Mouse (Mus musculus) ES-Bruce4 (cell line): ENCODE measurements at regions not wholly inside any gene's neighbourhood (a gene's known extent, or its start where the extent isn't known, plus 50 kb on each side); places are given as distances from the start of the nearest gene placed in this dataset.

Experiments
- H3K27ac ChIP-seq: 2 replicates; pipeline ENCODE4 v1.5.1; 2012; ENCODE audit warnings: low read length, inconsistent platforms; ENCODE audit not compliant: insufficient read depth
- H3K27me3 ChIP-seq: 2 replicates; pipeline ENCODE4 v1.6.1; 2012; ENCODE audit warnings: mild to moderate bottlenecking, low read length, inconsistent platforms; ENCODE audit not compliant: control insufficient read depth, poor library complexity, insufficient read depth, severe bottlenecking
- H3K36me3 ChIP-seq: 2 replicates; pipeline ENCODE4 v1.6.1; 2012; ENCODE audit warnings: inconsistent platforms, mild to moderate bottlenecking, low read length, moderate library complexity; ENCODE audit not compliant: control insufficient read depth, poor library complexity, insufficient read depth, severe bottlenecking
- H3K4me1 ChIP-seq: one replicate; pipeline ENCODE4 v1.8.1; 2011; ENCODE audit warnings: low read length; ENCODE audit not compliant: control insufficient read depth, insufficient read depth
- H3K4me3 ChIP-seq: 2 replicates; pipeline ENCODE4 v1.5.1; 2011; ENCODE audit warnings: low read depth, mild to moderate bottlenecking, low read length
- H3K9ac ChIP-seq: 2 replicates; pipeline ENCODE4 v1.6.1; 2012; ENCODE audit warnings: low read depth, mild to moderate bottlenecking, inconsistent platforms; ENCODE audit not compliant: poor library complexity, severe bottlenecking
- H3K9me3 ChIP-seq: replicated peaks from 2 replicates; pipeline ENCODE4 v1.6.1; 2012; ENCODE audit warnings: mild to moderate bottlenecking, low read length, inconsistent platforms; ENCODE audit not compliant: control insufficient read depth, poor library complexity, insufficient read depth, severe bottlenecking
- CTCF ChIP-seq: IDR thresholded peaks from one replicate; pipeline ENCODE4 v1.8.1; 2011; ENCODE audit warnings: low read depth, low read length
- EP300 ChIP-seq: IDR thresholded peaks from 2 replicates; pipeline ENCODE4 v1.6.1; 2011; ENCODE audit warnings: low read depth, low read length; ENCODE audit not compliant: insufficient read depth
- POLR2A ChIP-seq: IDR thresholded peaks from one replicate; pipeline ENCODE4 v1.8.1; 2011; ENCODE audit warnings: low read length; ENCODE audit not compliant: insufficient read depth

- no peaks in the 10 kb centered on the region for H3K4me1 ChIP-seq
- no peak overlapping the region for H3K27ac ChIP-seq
- H3K4me3 ChIP-seq: no peak overlapping the region
- H3K36me3 ChIP-seq: no peaks in the 10 kb centered on the region
- H3K27me3 ChIP-seq: no peaks in the 10 kb centered on the region
- peaks cover 7% of the 10 kb centered on the region; the same call in 1 of the 2 replicates for H3K9me3 ChIP-seq
- no peak overlapping the region for H3K9ac ChIP-seq
- TF ChIP-seq POLR2A: no peak
- TF ChIP-seq EP300: no peak
- no peak for TF ChIP-seq CTCF
These were observed 168.7 kb upstream of the Tbx18 start for GRCm38 (mm10) chr9:87899800-87900199.

- H3K27me3 ChIP-seq: no peaks in the 10 kb centered on the region
- H3K4me1 ChIP-seq: no peaks in the 10 kb centered on the region
- no peak overlapping the region for H3K4me3 ChIP-seq
- no peaks in the 10 kb centered on the region for H3K9me3 ChIP-seq
- TF ChIP-seq POLR2A (no peak), CTCF (no peak), EP300 (no peak)
- H3K27ac ChIP-seq: no peak overlapping the region
- no peak overlapping the region for H3K9ac ChIP-seq
- no peaks in the 10 kb centered on the region for H3K36me3 ChIP-seq
These were observed 190.2 kb upstream of the Tbx18 start for GRCm38 (mm10) chr9:87921291-87921690.

GRCm38 (mm10) chr9:87925151-87925550 lies 194.1 kb upstream of the Tbx18 start:
- no peak overlapping the region for H3K4me3 ChIP-seq
- no peaks in the 10 kb centered on the region for H3K4me1 ChIP-seq
- H3K27ac ChIP-seq: no peak overlapping the region
- no peaks in the 10 kb centered on the region for H3K36me3 ChIP-seq
- no peaks in the 10 kb centered on the region for H3K27me3 ChIP-seq
- no peak overlapping the region for H3K9ac ChIP-seq
- TF ChIP-seq POLR2A: no peak
- TF ChIP-seq CTCF: no peak
- no peaks in the 10 kb centered on the region for H3K9me3 ChIP-seq

- TF ChIP-seq CTCF: no peak
- TF ChIP-seq POLR2A: no peak
- no peak for TF ChIP-seq EP300
- H3K4me3 ChIP-seq: no peak overlapping the region
- no peak overlapping the region for H3K9ac ChIP-seq
- H3K9me3 ChIP-seq: no peaks in the 10 kb centered on the region
- H3K27ac ChIP-seq: no peak overlapping the region
- H3K36me3 ChIP-seq: no peaks in the 10 kb centered on the region
- H3K27me3 ChIP-seq: no peaks in the 10 kb centered on the region
- no peaks in the 10 kb centered on the region for H3K4me1 ChIP-seq
These were observed 202.2 kb upstream of the Tbx18 start for GRCm38 (mm10) chr9:87933230-87933629.

- Histone ChIP-seq H3K9me3 (peaks cover 7% of the 10 kb centered on the region; the same call in 1 of the 2 replicates), H3K9ac (no peak overlapping the region), H3K4me3 (no peak overlapping the region), H3K36me3 (no peaks in the 10 kb centered on the region), H3K27ac (no peak overlapping the region), H3K27me3 (no peaks in the 10 kb centered on the region; the same call in 1 of the 2 replicates), H3K4me1 (no peaks in the 10 kb centered on the region)
- TF ChIP-seq POLR2A: no peak
- no peak for TF ChIP-seq EP300
- no peak for TF ChIP-seq CTCF
These were observed 221.4 kb upstream of the Tbx18 start for GRCm38 (mm10) chr9:87952426-87952825.

- H3K4me1 ChIP-seq: no peaks in the 10 kb centered on the region
These were observed 223.9 kb upstream of the Tbx18 start for GRCm38 (mm10) chr9:87954941-87955340.

More at GRCm38 (mm10) chr9:87954941-87955340, 223.9 kb upstream of the Tbx18 start:
- no peak overlapping the region for H3K9ac ChIP-seq
- H3K36me3 ChIP-seq: no peaks in the 10 kb centered on the region
- TF ChIP-seq EP300 (no peak), CTCF (no peak)
- no peak overlapping the region for H3K4me3 ChIP-seq
- no peaks in the 10 kb centered on the region; the same call in 1 of the 2 replicates for H3K27me3 ChIP-seq
- H3K27ac ChIP-seq: no peak overlapping the region
- peaks cover 7% of the 10 kb centered on the region; the same call in 1 of the 2 replicates for H3K9me3 ChIP-seq
